Mouse (Mus musculus): ENCODE measurements around the gene Aff1. TPM values are rescaled to one million over a fixed set of nuclear protein-coding genes. Genes with fewer than 3 reads are reported as not detected.

Aff1 gene
- polyA plus RNA-seq (2014; fragmentation: Nextera tagmentation; extraction: Ambion mirVana), result 7.5 and 8.2 TPM in 2 replicates

- 3% methylated on average over 42 of the region's 50 CpGs for WGBS
- ATAC-seq (ENCODE audit: low read depth), result peak; percentile 88
- no peak within 1 kb of the TSS for H3K27ac ChIP-seq (replicated peaks; ENCODE audit: low read depth, low read length)
- peaks cover 5% of the 10 kb centered on the region; the same call in 1 of the 2 replicates for H3K4me1 ChIP-seq (ENCODE audit: control insufficient read depth, insufficient read depth, low read length)
- H3K27me3 ChIP-seq (replicated peaks; ENCODE audit: control insufficient read depth, insufficient read depth, low read length), result peaks cover 23% of the 10 kb centered on the region
- H3K9ac ChIP-seq (ENCODE audit: low read depth, low read length), result peak within 1 kb of the TSS; percentile 65
- H3K9me3 ChIP-seq (ENCODE audit: control insufficient read depth, low read length), result no peaks in the 10 kb centered on the region
- peak within 1 kb of the TSS; percentile 100 for H3K4me2 ChIP-seq (ENCODE audit: low read depth, low read length)
- peak; percentile 80 for DNase-seq (ENCODE audit: low spot score)
- no peaks in the 10 kb centered on the region for H3K36me3 ChIP-seq (ENCODE audit: control insufficient read depth, insufficient read depth, low read length)
- peak within 1 kb of the TSS; percentile 66 for H3K4me3 ChIP-seq (ENCODE audit: low read depth, low read length)
Measured at GRCm38 (mm10) chr5:103691624-103692530, at the start of gene Aff1. TSS of gene Aff1 (plus strand) at chr5:103692374.

GRCm38 (mm10) chr5:103644167-103644566 lies 48.0 kb upstream of the Aff1 start:
- Histone ChIP-seq H3K9ac (ENCODE audit: low read depth, low read length) (no peak overlapping the region), H3K27ac (replicated peaks; ENCODE audit: low read depth, low read length) (no peak overlapping the region), H3K4me2 (ENCODE audit: low read depth, low read length) (no peak overlapping the region), H3K9me3 (ENCODE audit: control insufficient read depth, low read length) (no peaks in the 10 kb centered on the region), H3K4me1 (ENCODE audit: control insufficient read depth, insufficient read depth, low read length) (no peaks in the 10 kb centered on the region), H3K36me3 (ENCODE audit: control insufficient read depth, insufficient read depth, low read length) (no peaks in the 10 kb centered on the region), H3K4me3 (ENCODE audit: low read depth, low read length) (no peak overlapping the region), H3K27me3 (replicated peaks; ENCODE audit: control insufficient read depth, insufficient read depth, low read length) (no peaks in the 10 kb centered on the region)
- 93% methylated on average over 1 of the region's 1 CpGs for WGBS
- DNase-seq (ENCODE audit: low spot score) (no peak), ATAC-seq (ENCODE audit: low read depth) (no peak)

- no peak for ATAC-seq (ENCODE audit: low read depth)
Measured at GRCm38 (mm10) chr5:103647320-103647719, 44.9 kb upstream of the Aff1 start.

GRCm38 (mm10) chr5:103654225-103654624 lies 37.9 kb upstream of the Aff1 start:
- Histone ChIP-seq H3K36me3 (ENCODE audit: control insufficient read depth, insufficient read depth, low read length) (no peaks in the 10 kb centered on the region), H3K27ac (replicated peaks; ENCODE audit: low read depth, low read length) (no peak overlapping the region), H3K4me3 (ENCODE audit: low read depth, low read length) (no peak overlapping the region), H3K4me2 (ENCODE audit: low read depth, low read length) (no peak overlapping the region), H3K9me3 (ENCODE audit: control insufficient read depth, low read length) (no peaks in the 10 kb centered on the region), H3K9ac (ENCODE audit: low read depth, low read length) (no peak overlapping the region), H3K27me3 (replicated peaks; ENCODE audit: control insufficient read depth, insufficient read depth, low read length) (0 out of 2 replicates have a peak, but pooled peaks cover 3% of the 10 kb centered on the region), H3K4me1 (ENCODE audit: control insufficient read depth, insufficient read depth, low read length) (no peaks in the 10 kb centered on the region)
- ATAC-seq (ENCODE audit: low read depth) (no peak), DNase-seq (ENCODE audit: low spot score) (peak; percentile 71)
- WGBS, result 30% methylated on average over 6 of the region's 6 CpGs

More at GRCm38 (mm10) chr5:103647320-103647719, 44.9 kb upstream of the Aff1 start:
- no peaks in the 10 kb centered on the region for H3K4me1 ChIP-seq (ENCODE audit: control insufficient read depth, insufficient read depth, low read length)
- no peaks in the 10 kb centered on the region for H3K27me3 ChIP-seq (replicated peaks; ENCODE audit: control insufficient read depth, insufficient read depth, low read length)
- H3K9ac ChIP-seq (ENCODE audit: low read depth, low read length), result no peak overlapping the region
- H3K4me3 ChIP-seq (ENCODE audit: low read depth, low read length), result no peak overlapping the region
- WGBS, result 87% methylated on average over 3 of the region's 3 CpGs
- no peaks in the 10 kb centered on the region for H3K36me3 ChIP-seq (ENCODE audit: control insufficient read depth, insufficient read depth, low read length)
- H3K27ac ChIP-seq (replicated peaks; ENCODE audit: low read depth, low read length), result no peak overlapping the region
- H3K4me2 ChIP-seq (ENCODE audit: low read depth, low read length), result no peak overlapping the region
- H3K9me3 ChIP-seq (ENCODE audit: control insufficient read depth, low read length), result no peaks in the 10 kb centered on the region
- DNase-seq (ENCODE audit: low spot score), result no peak

GRCm38 (mm10) chr5:103654780-103655179 lies 37.4 kb upstream of the Aff1 start:
- no peaks in the 10 kb centered on the region for H3K4me1 ChIP-seq (ENCODE audit: control insufficient read depth, insufficient read depth, low read length)
- H3K9ac ChIP-seq (ENCODE audit: low read depth, low read length), result no peak overlapping the region
- 0 out of 2 replicates have a peak overlapping the region, but pooled peaks have one; percentile 55 for H3K4me3 ChIP-seq (ENCODE audit: low read depth, low read length)
- WGBS, result 60% methylated on average over 4 of the region's 4 CpGs
- no peak for DNase-seq (ENCODE audit: low spot score)
- H3K4me2 ChIP-seq (ENCODE audit: low read depth, low read length), result peak overlapping the region; percentile 99
- no peaks in the 10 kb centered on the region for H3K9me3 ChIP-seq (ENCODE audit: control insufficient read depth, low read length)
- no peaks in the 10 kb centered on the region for H3K36me3 ChIP-seq (ENCODE audit: control insufficient read depth, insufficient read depth, low read length)
- no peak for ATAC-seq (ENCODE audit: low read depth)
- no peak overlapping the region for H3K27ac ChIP-seq (replicated peaks; ENCODE audit: low read depth, low read length)
- H3K27me3 ChIP-seq (replicated peaks; ENCODE audit: control insufficient read depth, insufficient read depth, low read length), result 0 out of 2 replicates have a peak, but pooled peaks cover 3% of the 10 kb centered on the region

- peak; percentile 91 for ATAC-seq (ENCODE audit: low read depth)
Measured at GRCm38 (mm10) chr5:103655346-103656118, 36.6 kb upstream of the Aff1 start, which contains the start of gene 1700016H13Rik. TSS of gene 1700016H13Rik (minus strand) at chr5:103656010.

GRCm38 (mm10) chr5:103658921-103659320 lies 33.3 kb upstream of the Aff1 start:
- H3K9ac ChIP-seq (ENCODE audit: low read depth, low read length), result no peak overlapping the region
- no peak overlapping the region for H3K4me3 ChIP-seq (ENCODE audit: low read depth, low read length)
- no peaks in the 10 kb centered on the region for H3K36me3 ChIP-seq (ENCODE audit: control insufficient read depth, insufficient read depth, low read length)
- H3K27me3 ChIP-seq (replicated peaks; ENCODE audit: control insufficient read depth, insufficient read depth, low read length), result 0 out of 2 replicates have a peak, but pooled peaks cover 2% of the 10 kb centered on the region
- ATAC-seq (ENCODE audit: low read depth) (no peak), DNase-seq (ENCODE audit: low spot score) (no peak)
- no peaks in the 10 kb centered on the region for H3K4me1 ChIP-seq (ENCODE audit: control insufficient read depth, insufficient read depth, low read length)
- WGBS, result 62% methylated on average over 5 of the region's 5 CpGs
- H3K9me3 ChIP-seq (ENCODE audit: control insufficient read depth, low read length), result no peaks in the 10 kb centered on the region
- no peak overlapping the region for H3K27ac ChIP-seq (replicated peaks; ENCODE audit: low read depth, low read length)
- H3K4me2 ChIP-seq (ENCODE audit: low read depth, low read length), result no peak overlapping the region

More at GRCm38 (mm10) chr5:103655346-103656118, 36.6 kb upstream of the Aff1 start, which contains the start of gene 1700016H13Rik:
- H3K4me1 ChIP-seq (ENCODE audit: control insufficient read depth, insufficient read depth, low read length), result no peaks in the 10 kb centered on the region
- no peaks in the 10 kb centered on the region for H3K36me3 ChIP-seq (ENCODE audit: control insufficient read depth, insufficient read depth, low read length)
- peak within 1 kb of the TSS; percentile 71 for H3K9ac ChIP-seq (ENCODE audit: low read depth, low read length)
- no peaks in the 10 kb centered on the region for H3K9me3 ChIP-seq (ENCODE audit: control insufficient read depth, low read length)
- H3K27ac ChIP-seq (replicated peaks; ENCODE audit: low read depth, low read length), result peak within 1 kb of the TSS; percentile 10; the same call in 1 of the 2 replicates
- WGBS, result 3% methylated on average over 37 of the region's 56 CpGs
- 0 out of 2 replicates have a peak, but pooled peaks cover 3% of the 10 kb centered on the region for H3K27me3 ChIP-seq (replicated peaks; ENCODE audit: control insufficient read depth, insufficient read depth, low read length)
- peak; percentile 51 for DNase-seq (ENCODE audit: low spot score)
- H3K4me3 ChIP-seq (ENCODE audit: low read depth, low read length), result peak within 1 kb of the TSS; percentile 55
- H3K4me2 ChIP-seq (ENCODE audit: low read depth, low read length), result peak within 1 kb of the TSS; percentile 99

- no peak overlapping the region for H3K4me3 ChIP-seq (ENCODE audit: low read depth, low read length)
- H3K4me2 ChIP-seq (ENCODE audit: low read depth, low read length), result no peak overlapping the region
- H3K9me3 ChIP-seq (ENCODE audit: control insufficient read depth, low read length), result no peaks in the 10 kb centered on the region
- ATAC-seq (ENCODE audit: low read depth) (no peak), DNase-seq (ENCODE audit: low spot score) (peak; percentile 79)
- H3K36me3 ChIP-seq (ENCODE audit: control insufficient read depth, insufficient read depth, low read length), result no peaks in the 10 kb centered on the region
- no peaks in the 10 kb centered on the region for H3K4me1 ChIP-seq (ENCODE audit: control insufficient read depth, insufficient read depth, low read length)
- H3K9ac ChIP-seq (ENCODE audit: low read depth, low read length), result no peak overlapping the region
- no peaks in the 10 kb centered on the region for H3K27me3 ChIP-seq (replicated peaks; ENCODE audit: control insufficient read depth, insufficient read depth, low read length)
- 32% methylated on average over 3 of the region's 3 CpGs for WGBS
- H3K27ac ChIP-seq (replicated peaks; ENCODE audit: low read depth, low read length), result no peak overlapping the region
Measured at GRCm38 (mm10) chr5:103659571-103659970, 32.6 kb upstream of the Aff1 start.

All from embryonic facial prominence, embryonic 14.5 days (tissue).